Mouse (Mus musculus): Measurements from ENCODE around the gene Bahcc1.

Bahcc1 gene

GRCm38 (mm10) chr11:120228911-120229437 lies 3.8 kb upstream of the Bahcc1 start:
- DNase-seq (ENCODE audit: low spot score) = no peak

- peak; percentile 75 for DNase-seq (ENCODE audit: low spot score)
Observed at GRCm38 (mm10) chr11:120229861-120230751, 2.6 kb upstream of the Bahcc1 start.

- peak; percentile 60 for DNase-seq (ENCODE audit: low spot score)
Observed at GRCm38 (mm10) chr11:120230841-120231370, 1.8 kb upstream of the Bahcc1 start.

GRCm38 (mm10) chr11:120231379-120231778 lies 1.4 kb upstream of the Bahcc1 start:
- peak; percentile 99 for DNase-seq (ENCODE audit: low spot score)

- DNase-seq (ENCODE audit: low spot score) = no peak
Observed at GRCm38 (mm10) chr11:120233441-120234135, 841 bp downstream of the Bahcc1 start.

GRCm38 (mm10) chr11:120234136-120234775 lies 1.5 kb downstream of the Bahcc1 start:
- DNase-seq (ENCODE audit: low spot score) = no peak

- DNase-seq (ENCODE audit: low spot score) = no peak
Observed at GRCm38 (mm10) chr11:120234776-120235181, 2.0 kb downstream of the Bahcc1 start.

- peak; percentile 87 for DNase-seq (ENCODE audit: low spot score)
Observed at GRCm38 (mm10) chr11:120235385-120236113, 2.8 kb downstream of the Bahcc1 start.

- DNase-seq (ENCODE audit: low spot score) = no peak
Observed at GRCm38 (mm10) chr11:120236114-120236437, 3.3 kb downstream of the Bahcc1 start.

- peak; percentile 58 for DNase-seq (ENCODE audit: low spot score)
Observed at GRCm38 (mm10) chr11:120236438-120237165, 3.9 kb downstream of the Bahcc1 start.

- no peak for DNase-seq (ENCODE audit: low spot score)
Observed at GRCm38 (mm10) chr11:120237166-120238131, 4.7 kb downstream of the Bahcc1 start.

GRCm38 (mm10) chr11:120238306-120238705 lies 5.6 kb downstream of the Bahcc1 start:
- no peak for DNase-seq (ENCODE audit: low spot score)

- DNase-seq (ENCODE audit: low spot score) = no peak
Observed at GRCm38 (mm10) chr11:120238751-120239359, 6.1 kb downstream of the Bahcc1 start.

GRCm38 (mm10) chr11:120239581-120239991 lies 6.8 kb downstream of the Bahcc1 start:
- no peak for DNase-seq (ENCODE audit: low spot score)

- DNase-seq (ENCODE audit: low spot score) = peak; percentile 85
Observed at GRCm38 (mm10) chr11:120240206-120240605, 7.5 kb downstream of the Bahcc1 start.

GRCm38 (mm10) chr11:120240941-120241890 lies 8.5 kb downstream of the Bahcc1 start:
- no peak for DNase-seq (ENCODE audit: low spot score)

GRCm38 (mm10) chr11:120241981-120242725 lies 9.4 kb downstream of the Bahcc1 start:
- no peak for DNase-seq (ENCODE audit: low spot score)

All from testis, postnatal 14 days (tissue).